Mouse (Mus musculus): Measurements from ENCODE around the gene Ptpn22.

GRCm38 (mm10) chr3:103852565-103853299 is 6.9 kb upstream of the Ptpn22 start:
- TF ChIP-seq CTCF (IDR thresholded peaks at IDR 0.05; ENCODE audit: insufficient read depth, low read length), result peak; percentile 23; the same call in 1 of the 2 replicates
- no peak for TF ChIP-seq POLR2A (IDR thresholded peaks at IDR 0.05; ENCODE audit: borderline replicate concordance, extremely low read depth, low read depth, low read length)

Data from lung, adult 2 months (tissue).